Mouse (Mus musculus) left cerebral cortex, adult 9 months (tissue): ENCODE results near the gene Olfr1423.
"Not testable (repeated sequence)": the region's sequence is repeated elsewhere in the genome, so short reads cannot be mapped to it uniquely, and the experiment has no call there.

Source experiments
- DNase-seq, 2 experiments: peaks; one replicate each; pipeline ENCODE4 v3.0.0; 2022; ENCODE audit warnings: low spot score in 2 of 2

Gene Olfr1423

DNA sequence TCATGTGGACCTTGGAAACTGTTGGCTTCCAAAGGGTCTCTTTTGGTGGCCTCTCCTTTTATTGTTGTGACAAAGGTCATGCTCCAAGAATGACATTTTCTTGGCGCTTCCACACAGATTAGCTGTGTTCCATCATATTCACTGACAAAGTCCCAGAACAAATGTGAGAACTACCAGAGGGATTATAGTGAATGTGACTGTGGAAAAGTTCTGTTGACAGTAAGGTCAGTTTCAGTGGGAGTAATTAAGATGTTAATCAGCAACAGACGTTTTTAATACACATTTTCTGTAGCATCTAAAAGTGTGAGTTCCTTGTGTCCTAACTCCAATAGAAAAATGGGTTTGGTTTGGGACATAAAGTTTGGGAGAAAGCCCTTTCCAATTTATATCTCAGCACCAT lies at the start of gene Olfr1423:
TSS of gene Olfr1423 (minus strand) at position 101 of the 400 bp plus-strand sequence.
- no peak for DNase-seq

DNA sequence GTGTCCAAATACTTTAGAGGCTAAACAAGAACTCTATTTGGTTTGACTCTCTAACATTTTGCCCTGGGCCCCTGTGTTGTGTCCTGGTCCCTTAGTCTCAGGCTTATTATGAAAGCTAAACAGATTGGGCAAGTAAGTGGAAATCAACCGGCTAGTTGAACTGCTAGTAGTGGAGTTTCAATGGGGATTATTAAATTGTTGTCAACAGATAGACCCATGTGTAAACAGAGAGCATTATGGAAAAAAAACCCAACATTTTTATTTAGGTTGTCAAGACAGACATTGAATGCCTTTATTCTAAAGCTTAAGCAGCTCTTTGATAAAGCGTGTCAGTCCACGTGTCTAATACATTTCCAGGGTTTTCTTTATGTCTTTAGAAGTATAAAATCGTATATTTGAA lies 36.5 kb upstream of the Olfr1423 start, which contains the start of gene Olfr1425:
TSS of gene Olfr1425 (minus strand) at position 101 of the 400 bp plus-strand sequence.
- DNase-seq = not testable (repeated sequence)

DNA sequence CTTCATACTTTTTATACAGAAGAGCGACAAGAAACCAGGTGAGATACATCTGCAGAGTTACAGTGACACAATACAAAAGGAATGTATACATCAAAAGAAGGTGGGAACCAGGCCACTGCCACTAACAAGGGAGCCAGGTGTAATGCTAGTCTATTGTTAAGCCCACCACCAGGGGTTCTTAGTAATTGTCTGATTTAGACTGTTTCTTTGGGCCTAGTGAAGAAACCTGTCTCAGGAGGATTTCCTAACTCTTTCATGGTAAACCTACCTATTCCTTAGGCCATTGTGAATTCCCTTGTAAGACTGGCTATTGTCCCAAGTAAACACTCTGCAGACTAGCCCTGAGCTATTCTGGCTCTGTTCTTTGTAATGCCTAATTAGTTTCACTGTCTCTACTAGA lies 28.4 kb upstream of the Olfr1423 start:
- not testable (repeated sequence) for DNase-seq

DNA sequence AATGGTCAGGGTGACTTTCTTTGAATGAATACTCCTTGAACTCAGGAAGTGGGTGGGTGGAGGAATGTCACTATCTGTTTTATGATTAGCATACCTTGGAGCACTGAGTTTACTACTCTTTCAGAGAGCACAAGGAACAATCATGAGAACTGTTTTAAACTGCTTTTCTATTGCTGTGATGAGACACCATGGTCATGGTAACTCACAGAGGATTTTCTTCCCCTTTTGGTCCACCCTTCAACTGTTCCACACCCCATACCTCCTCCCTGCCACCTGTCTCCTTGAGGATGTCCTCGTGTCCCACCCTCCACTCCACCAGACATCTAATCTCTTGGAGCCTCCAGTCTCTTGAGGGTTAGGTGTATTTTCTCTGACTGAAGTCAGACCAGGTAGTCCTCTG lies 26.7 kb upstream of the Olfr1423 start:
- not testable (repeated sequence) for DNase-seq

DNA sequence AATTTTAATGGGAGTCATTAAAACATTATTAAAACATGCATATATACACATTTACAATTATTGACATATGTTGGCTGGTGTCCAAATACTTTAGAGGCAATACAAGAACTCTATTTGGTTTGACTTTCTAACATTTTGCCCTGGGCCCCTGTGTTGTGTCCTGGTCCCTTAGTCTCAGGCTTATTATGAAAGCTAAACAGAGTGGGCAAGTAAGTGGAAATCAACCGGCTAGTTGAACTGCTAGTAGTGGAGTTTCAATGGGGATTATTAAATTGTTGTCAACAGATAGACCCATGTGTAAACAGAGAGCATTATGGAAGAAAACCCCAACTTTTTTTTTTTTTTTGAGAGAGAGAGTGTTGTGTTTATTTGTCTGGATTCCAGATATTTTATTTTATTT lies 21.5 kb upstream of the Olfr1423 start, which contains the start of gene Olfr1424:
TSS of gene Olfr1424 (minus strand) at position 101 of the 400 bp plus-strand sequence.
- DNase-seq = not testable (repeated sequence)

DNA sequence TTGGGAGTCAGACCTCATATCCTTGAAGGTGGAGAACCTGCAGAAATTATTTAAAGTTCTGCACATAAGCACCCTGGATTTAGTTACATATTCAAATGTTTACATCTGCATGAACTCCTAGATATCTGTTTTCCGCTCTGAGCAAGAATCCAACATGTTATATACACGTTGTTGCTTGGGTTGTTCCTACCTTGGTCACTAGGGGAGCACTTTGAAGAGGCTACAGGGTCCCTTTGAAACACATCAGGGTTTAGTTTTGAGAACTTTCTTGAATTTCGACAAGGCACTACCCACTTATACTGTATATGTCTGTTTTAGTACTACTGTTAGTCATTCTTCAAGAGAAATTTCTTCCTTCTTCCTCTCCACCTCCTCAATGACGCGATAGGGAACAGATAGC lies 2.0 kb upstream of the Olfr1423 start:
- no peak for DNase-seq

DNA sequence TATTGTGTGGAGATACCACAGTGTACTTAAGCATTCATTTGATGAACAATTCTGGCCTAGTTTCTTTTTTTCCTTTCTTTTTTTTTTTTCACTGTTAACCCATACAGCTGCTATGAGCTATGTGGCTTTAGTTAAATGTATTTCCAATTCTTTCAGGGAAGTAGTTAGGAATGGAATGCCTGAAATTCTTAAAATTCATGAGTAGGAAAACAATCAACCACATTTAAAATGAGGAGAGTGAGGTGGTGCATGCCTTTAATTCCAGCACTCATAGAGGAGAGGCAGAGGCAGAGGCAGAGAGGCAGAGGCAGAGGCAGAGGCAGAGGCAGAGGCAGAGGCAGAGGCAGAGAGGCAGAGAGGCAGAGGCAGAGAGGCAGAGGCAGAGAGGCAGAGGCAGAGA lies 3.4 kb downstream of the Olfr1423 start:
- no peak for DNase-seq

DNA sequence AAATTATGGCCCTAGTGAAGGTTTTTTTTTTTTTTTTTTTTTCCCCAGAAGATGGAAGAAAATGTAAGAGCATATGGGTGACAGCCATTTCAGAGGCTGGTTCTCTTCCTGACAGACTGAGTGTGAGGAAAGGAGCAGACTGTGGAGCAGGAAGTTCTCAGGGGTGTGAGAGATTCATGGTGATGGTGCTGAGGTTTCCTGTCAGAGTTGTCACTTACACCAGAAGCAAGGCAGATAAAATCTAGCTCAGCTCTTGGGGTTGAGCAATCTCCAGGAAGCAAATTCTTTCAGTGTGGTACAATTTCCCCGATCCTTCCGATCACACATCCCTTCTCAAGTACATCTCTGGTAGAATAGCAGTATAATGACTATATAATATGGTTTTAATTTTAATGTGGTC lies 14.5 kb downstream of the Olfr1423 start:
- DNase-seq = no peak

DNA sequence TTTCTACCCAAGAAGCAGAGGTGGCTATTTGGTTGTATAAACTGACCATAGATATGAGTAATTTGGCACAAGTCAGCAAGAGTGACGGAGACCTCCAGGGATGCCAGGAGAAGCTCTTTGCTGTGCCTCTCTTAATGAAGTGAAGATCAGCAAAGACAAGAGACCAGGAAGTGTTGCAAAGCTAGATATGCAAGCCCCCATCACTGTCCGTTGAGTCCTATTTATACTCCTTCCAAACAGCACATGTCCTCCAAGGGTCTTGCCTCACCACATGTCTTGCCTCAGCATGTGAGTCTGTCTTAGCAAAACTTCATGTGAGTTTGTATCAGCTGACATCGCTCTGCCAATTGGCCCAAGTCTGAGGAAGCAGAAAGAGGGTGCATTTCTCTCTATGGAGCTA lies 15.8 kb downstream of the Olfr1423 start:
- DNase-seq = no peak

DNA sequence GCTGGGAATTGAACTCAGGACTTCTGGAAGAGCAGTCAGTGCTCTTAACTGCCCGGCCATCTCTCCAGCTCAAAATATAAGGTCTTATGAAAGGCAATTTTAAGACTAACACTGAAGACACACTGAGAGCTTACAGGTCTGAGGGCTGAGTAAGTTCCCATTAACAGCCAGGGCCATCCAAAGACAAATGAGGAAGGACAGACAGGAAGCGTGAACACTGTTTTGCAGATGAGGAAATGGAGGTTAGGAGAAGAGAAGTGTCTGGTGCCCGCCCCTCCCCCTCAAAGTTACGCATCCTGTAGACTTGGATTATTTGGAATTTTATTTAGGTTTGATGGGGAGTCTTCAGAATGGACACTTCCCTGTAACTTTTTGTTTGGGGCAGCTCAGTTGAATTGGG lies 17.0 kb downstream of the Olfr1423 start:
- DNase-seq = no peak

DNA sequence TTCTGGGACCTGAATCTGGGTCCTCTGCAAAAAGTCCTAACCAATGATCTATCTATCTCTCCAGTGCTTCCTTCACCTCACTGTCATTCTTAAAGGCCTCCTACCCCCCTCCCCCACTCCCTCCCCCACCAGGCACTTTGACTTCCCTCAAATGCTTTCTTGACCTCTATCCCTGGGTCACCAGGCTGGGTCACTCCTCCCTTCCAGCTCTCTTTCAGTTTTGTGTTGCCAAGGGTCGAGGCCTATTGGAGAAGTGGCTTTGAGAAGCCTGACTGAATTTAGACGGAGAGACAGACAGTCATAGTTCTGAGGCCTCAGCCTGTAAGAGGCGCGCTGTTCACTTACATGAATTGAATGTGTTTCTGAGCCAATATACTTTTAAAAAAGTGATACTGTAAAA lies 24.9 kb downstream of the Olfr1423 start:
- DNase-seq = no peak

DNA sequence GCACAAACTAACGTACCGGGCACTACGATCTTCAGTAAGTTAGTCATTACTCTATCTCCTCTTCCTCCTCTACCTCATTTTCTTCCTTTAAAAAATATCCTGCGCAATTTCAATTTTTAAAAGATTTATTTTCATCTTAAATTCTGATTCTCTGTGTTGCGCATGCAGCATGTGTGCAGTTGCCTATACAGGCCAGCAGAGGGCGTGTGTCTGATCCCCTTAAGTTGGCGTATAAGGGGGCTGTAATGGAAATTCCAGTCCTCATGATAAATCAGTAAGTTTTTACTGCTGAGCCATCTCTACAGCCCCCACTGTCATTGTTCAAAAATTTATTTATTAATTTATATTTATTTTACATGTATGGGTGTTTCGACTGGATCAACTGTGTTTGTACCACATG lies 25.4 kb downstream of the Olfr1423 start:
- DNase-seq = no peak

DNA sequence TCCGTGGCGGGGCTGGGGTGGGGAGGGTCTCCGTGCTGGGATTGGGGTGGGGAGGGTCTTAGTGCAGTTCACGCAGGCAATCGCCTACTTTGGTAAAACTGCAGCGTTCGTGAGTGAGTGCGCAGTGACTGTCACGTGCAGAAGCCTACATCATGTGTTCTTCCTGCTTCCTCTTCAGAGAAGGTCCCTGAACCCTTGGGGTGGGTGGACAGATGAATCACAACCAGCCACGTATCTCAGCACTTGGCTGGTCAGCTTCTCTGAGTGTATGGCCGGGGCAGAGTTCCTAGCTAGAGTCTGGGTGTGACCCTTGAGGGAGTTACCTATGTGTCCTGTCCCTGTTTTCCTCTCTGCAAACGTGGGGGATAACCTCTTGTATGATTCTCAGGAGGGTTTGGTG lies 27.9 kb downstream of the Olfr1423 start:
- DNase-seq = peak in 1 of 2 experiments; percentile 65

DNA sequence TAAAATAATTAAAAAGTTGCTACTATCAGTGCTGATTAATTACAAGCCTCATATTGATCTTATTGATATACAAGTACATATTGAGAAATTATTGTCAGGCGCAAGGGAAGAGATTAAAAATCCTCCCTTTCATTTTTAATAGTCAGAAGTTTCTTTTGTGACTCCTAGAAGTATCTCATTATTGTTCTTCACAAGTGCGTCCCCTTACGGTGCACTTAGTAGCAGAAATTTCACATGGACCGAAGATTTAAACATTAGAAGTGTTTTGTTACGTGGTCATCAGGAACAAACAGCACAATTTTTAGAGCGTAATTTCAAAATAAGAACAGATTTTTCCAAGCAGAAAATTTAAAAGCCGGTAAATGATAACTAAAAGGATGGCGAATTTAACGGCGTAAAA lies 28.5 kb downstream of the Olfr1423 start:
- DNase-seq = no peak

DNA sequence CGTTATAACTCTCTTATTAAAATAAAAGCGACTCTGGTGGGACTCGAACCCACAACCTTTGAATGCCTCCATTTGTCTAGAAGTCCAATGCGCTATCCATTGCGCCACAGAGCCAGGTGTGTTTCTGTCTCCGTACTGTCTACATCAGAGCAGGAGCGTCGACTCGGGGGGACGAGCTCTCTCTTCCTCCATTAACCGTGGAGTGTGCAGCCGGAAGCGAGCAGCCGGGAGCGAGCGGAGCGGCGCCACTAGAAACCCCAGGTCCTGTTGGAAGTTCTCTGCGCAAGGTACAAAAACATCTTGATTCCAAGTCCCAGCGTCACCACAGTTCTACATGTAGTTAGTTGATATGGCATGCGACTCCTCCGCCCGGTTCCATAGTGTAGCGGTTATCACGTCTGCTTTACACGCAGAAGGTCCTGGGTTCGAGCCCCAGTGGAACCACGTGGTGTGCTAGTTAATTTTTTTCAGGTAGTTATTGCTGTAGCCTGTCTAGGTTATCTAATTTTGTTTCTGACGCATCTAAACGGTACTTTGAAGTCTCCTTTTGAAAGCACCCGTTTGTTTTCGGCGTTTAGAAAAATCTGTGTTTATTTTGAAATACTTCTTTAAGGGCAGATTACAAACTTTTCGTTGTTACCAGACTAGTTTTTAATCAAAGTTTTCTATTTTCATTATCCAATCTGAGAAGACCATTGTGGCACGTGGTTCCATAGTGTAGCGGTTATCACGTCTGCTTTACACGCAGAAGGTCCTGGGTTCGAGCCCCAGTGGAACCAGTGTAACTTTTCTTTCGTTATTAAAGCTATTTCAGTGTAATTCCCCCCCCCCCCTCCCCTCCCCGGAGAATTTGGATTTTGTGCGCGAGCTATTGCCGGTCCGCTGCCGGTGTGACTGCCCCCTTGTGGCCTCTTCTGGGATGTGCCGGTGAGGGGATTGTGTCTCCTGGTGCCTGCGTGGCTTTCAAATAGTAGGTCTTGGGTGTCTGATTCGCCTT lies 29.3 kb downstream of the Olfr1423 start:
- DNase-seq = peak; percentile 71 to 90

DNA sequence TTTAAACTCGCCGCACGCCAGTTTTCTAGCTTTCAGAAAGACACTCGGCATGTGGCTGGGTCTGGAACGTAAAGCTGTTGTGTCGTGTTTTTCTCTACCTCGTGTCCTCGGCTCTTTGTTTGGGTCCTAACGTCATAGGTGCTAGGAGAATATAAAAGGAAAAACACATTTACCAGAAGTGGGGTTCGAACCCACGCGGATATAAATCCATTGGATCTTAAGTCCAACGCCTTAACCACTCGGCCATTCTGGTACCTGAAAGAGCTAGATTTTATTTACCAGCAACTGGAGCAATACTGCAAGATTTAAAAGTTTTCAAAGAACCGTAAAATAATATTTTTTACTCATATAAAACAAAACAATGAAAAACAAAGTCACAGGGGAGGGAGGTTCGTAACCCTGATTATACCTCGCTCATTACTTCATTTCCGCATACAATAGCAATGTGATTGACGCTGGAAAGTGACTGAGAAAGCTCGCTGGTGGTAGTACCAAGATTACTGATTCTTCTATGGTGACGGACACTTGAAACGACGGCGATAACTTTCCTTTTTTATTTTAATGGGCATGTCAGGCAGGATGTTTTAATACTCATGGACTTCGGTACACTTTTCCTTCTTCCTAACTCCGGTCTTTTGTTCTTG lies 30.1 kb downstream of the Olfr1423 start:
- peak; percentile 75 to 93 for DNase-seq

DNA sequence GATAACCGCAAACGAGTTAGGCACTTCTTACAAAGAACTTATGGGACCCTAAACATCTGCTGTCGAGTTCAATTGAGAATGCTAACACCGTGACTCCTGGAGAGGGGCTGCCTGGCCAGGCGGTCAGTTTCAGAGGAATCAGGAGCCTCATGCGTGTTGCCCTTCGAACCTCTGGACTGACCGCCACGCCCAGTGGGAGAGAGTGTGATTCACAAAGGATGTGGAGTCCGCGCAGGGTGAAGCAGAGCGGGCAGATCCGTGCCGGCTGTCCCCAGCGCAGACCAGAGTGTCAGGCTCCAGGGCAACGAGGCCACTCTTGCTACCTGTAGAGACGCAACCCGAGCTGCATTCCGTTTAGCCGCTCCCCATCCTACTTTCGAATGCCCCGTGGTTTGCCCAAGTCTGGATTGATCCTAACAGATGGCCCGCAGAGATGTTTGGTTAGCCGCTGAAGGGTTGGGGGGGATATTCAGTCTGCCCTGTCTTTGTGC lies 30.8 kb downstream of the Olfr1423 start:
- peak in 1 of 2 experiments; percentile 48 for DNase-seq

DNA sequence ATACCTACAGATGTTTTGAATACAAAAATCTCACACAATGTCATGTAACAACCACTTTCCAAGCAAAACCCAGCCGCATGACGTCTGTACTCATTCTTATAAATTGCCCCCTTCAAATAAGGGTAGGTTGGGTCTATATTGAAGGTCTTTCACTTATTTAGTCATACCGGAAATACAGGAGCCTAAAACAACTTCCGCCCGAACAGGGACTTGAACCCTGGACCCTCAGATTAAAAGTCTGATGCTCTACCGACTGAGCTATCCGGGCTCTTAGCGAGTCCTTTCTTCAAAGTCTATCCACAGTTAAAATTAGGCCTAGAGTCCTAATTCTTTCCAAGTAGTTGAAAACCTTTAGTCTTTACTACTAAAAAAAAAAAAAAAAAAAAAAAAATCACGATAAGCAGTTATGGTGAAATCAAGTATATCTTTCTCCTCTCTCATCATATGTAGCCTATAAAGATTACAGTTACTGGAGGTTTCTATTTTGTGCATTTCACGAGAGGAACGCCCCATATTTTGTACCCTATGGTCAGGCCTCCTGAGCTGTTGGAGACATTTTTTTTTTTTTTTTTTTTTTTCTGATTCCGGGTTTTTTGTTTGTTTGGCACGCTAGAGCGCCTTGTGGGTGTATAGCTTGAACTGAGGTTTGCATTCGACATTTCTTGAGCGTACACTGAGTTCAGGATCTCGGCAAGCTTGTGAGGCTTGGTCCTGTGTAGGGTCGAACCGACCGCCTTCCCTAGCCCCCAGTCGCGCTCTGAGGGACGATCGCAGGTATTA lies 31.4 kb downstream of the Olfr1423 start:
- DNase-seq = peak; percentile 68 to 87

DNA sequence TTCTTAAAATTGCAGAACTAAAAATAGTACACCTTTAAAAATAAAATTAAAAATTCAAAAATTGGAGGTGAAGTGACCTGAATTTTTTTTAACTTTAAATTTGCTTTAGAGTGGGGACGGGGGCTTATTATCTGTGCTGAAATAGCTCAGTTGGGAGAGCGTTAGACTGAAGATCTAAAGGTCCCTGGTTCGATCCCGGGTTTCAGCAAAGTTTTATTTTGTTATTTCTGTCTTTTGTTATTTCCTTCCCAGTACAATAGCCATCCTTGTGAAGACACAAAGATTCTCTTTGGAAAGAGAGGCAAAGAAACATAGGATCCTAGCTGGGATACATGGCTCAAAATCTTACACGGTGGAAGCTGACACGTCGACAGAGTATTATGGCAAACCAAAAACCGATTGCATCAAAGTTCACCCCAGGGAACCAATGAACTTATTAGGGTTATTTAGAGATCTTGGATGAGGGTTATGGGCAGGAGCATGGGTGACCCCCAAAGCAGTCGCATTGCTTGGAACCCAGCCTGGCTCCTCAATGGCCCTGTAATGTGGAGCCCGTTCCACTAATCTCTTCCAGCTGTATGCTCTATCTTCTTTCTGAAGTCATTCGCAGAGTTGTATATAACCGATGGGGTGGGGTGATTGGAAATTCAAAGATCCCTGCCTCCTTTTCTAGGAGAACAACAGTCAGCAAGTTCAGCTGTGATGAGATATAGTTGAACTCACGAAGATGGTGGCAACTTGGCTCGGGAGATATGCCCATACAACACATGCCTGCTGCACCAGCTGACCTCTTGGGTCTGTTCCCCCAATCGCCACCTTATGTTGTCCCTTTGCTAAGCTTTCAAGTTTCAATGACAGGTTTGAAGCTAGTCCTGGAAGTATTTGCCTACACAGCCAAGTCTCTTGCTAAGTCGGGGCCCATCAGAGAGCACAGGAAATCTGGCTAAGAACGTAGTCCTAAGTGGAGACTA lies 32.4 kb downstream of the Olfr1423 start:
- no peak for DNase-seq

DNA sequence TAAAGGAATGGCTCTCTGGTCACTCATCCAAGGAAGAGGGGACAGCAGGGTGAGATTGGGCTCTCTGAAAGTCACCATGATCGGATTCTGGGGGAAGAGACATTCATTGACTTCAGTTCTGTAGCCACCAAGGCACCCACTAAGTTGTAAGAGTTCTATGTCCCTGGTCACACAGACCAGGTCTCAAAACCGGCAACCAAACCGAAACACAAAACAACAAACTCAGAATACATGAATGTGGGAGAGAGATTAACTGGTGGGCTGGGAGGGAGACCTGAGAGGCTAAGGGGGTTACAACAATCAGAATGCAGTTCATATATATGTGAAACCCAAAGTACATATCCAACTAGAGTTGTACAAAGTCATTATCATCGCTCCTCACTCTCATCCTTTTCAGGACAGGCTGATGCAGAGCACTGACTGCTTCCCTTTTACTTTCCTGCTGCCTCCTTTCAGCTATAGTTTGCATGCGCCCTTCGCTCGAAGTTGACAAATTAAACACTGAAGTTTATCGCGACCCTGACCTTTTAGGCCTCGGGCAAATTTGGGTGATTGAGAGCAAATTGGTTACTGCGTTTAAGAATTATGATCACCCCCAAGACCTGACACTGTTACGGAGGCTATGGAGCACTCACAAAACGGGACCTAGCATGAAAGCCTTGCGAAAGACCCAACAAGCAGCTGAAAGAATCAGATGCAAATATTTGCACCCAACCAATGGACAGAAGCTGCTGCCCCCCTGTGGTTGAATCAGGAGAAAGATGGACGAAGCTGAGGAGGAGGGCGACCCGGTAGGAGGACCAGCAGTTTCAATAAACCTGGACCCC lies 33.8 kb downstream of the Olfr1423 start:
- DNase-seq = peak in 1 of 2 experiments; percentile 55
